7 mouse cellular contexts compared by ENCODE assay signal in genomic region chrX:166170800-166171738, GRCm38 (mm10). TPM values are rescaled to one million over a fixed set of nuclear protein-coding genes. Genes with fewer than 3 reads are reported as not detected.
DNase-seq lines count a peak whose midpoint lies in the region; ATAC-seq and TF ChIP-seq lines count a peak whose summit lies in the region.

No protein-coding gene starts in this region.

- WGBS in thymus, adult 2 months = 1% methylated on average over 9 of the region's 9 CpGs
- 34% methylated on average over 9 of the region's 9 CpGs for WGBS in forebrain, embryonic 11.5 days
- 14% methylated on average over 9 of the region's 9 CpGs for WGBS in liver, embryonic 12.5 days (ENCODE audit: insufficient replicate concordance)

- no peaks in the 10 kb centered on the region for H3K9me3 ChIP-seq in forebrain, embryonic 11.5 days (ENCODE audit: control insufficient read depth, low read length)
- no peaks in the 10 kb centered on the region for H3K9me3 ChIP-seq in liver, embryonic 12.5 days (replicated peaks)

- H3K4me2 ChIP-seq in forebrain, embryonic 11.5 days (ENCODE audit: low read depth, low read length, severe bottlenecking) = peak overlapping the region; percentile 50
- peak overlapping the region; percentile 67 for H3K4me2 ChIP-seq in liver, embryonic 12.5 days

- TF ChIP-seq CTCF in thymus, adult 2 months (IDR thresholded peaks at IDR 0.05; ENCODE audit: borderline replicate concordance, control insufficient read depth, extremely low read depth, insufficient read depth, low read length, poor library complexity) = no peak

- H3K4me3 ChIP-seq in thymus, adult 2 months (ENCODE audit: control insufficient read depth, insufficient read depth, low read length) = peak overlapping the region; percentile 90
- H3K4me3 ChIP-seq in forebrain, embryonic 11.5 days (ENCODE audit: low read depth, low read length) = peak overlapping the region; percentile 45
- peak overlapping the region; percentile 68 for H3K4me3 ChIP-seq in liver, embryonic 12.5 days

- no peaks in the 10 kb centered on the region for H3K36me3 ChIP-seq in thymus, adult 2 months (ENCODE audit: control insufficient read depth, insufficient read depth, low read length)
- no peaks in the 10 kb centered on the region for H3K36me3 ChIP-seq in forebrain, embryonic 11.5 days (ENCODE audit: control insufficient read depth, insufficient read depth, low read length)
- no peaks in the 10 kb centered on the region for H3K36me3 ChIP-seq in liver, embryonic 12.5 days

- DNase-seq in thymus, adult 2 months = no peak
- no peak for DNase-seq in thymus, postnatal 0 days (ENCODE audit: low spot score)
- DNase-seq in forebrain, embryonic 11.5 days (ENCODE audit: low spot score) = no peak
- DNase-seq in right cerebral cortex, postnatal 14 days = no peak
- no peak for DNase-seq in spleen, postnatal 10 days (ENCODE audit: low spot score in 2 of 2)
- no peak for DNase-seq in spleen, adult 18-20 months

- ATAC-seq in forebrain, embryonic 11.5 days (replicated peaks; ENCODE audit: low FRiP score) = no peak
- ATAC-seq in liver, embryonic 12.5 days = no peak

- H3K27me3 ChIP-seq in thymus, adult 2 months (ENCODE audit: control insufficient read depth, insufficient read depth, low read length) = no peaks in the 10 kb centered on the region
- H3K27me3 ChIP-seq in forebrain, embryonic 11.5 days (ENCODE audit: control insufficient read depth, insufficient read depth, low read length) = no peaks in the 10 kb centered on the region; the same call in 1 of the 2 replicates
- no peaks in the 10 kb centered on the region for H3K27me3 ChIP-seq in liver, embryonic 12.5 days (replicated peaks)

- TF ChIP-seq POLR2A in thymus, adult 2 months (IDR thresholded peaks at IDR 0.05; ENCODE audit: control insufficient read depth, extremely low read depth, insufficient read depth, low read length, poor library complexity) = no peak

- peak overlapping the region; percentile 44 for H3K9ac ChIP-seq in forebrain, embryonic 11.5 days (ENCODE audit: low read length)
- peak overlapping the region; percentile 68 for H3K9ac ChIP-seq in liver, embryonic 12.5 days

- H3K27ac ChIP-seq in thymus, adult 2 months (ENCODE audit: control insufficient read depth, insufficient read depth, low read length) = peak overlapping the region; percentile 59
- peak overlapping the region; percentile 68 for H3K27ac ChIP-seq in forebrain, embryonic 11.5 days (ENCODE audit: low read depth, low read length)
- H3K27ac ChIP-seq in liver, embryonic 12.5 days = peak overlapping the region; percentile 73

- H3K4me1 ChIP-seq in thymus, adult 2 months (replicated peaks; ENCODE audit: control insufficient read depth, insufficient read depth, low read length) = no peaks in the 10 kb centered on the region
- no peaks in the 10 kb centered on the region for H3K4me1 ChIP-seq in forebrain, embryonic 11.5 days (replicated peaks; ENCODE audit: control insufficient read depth, insufficient read depth, low read length)
- H3K4me1 ChIP-seq in liver, embryonic 12.5 days = peaks cover 19% of the 10 kb centered on the region

RNA-seq across cellular contexts. Expression of gene Gemin8, which starts 0.8 kb away (rescaled TPM):
- polyA plus RNA-seq in thymus, adult 2 months (2012; rRNA removed) = 9.0 and 9.2 TPM in 2 replicates
- polyA plus RNA-seq in thymus, postnatal 0 days (2015; fragmentation: Nextera tagmentation; extraction: Ambion mirVana) = 10.3 and 11.5 TPM in 2 replicates
- 18.9 and 20.7 TPM in 2 replicates for polyA plus RNA-seq in forebrain, embryonic 11.5 days (2014; fragmentation: Nextera tagmentation; extraction: Ambion mirVana)
- polyA plus RNA-seq in liver, embryonic 12.5 days (2016; fragmentation: Nextera tagmentation; extraction: Ambion mirVana) = 7.9 and 9.1 TPM in 2 replicates
